Mouse (Mus musculus) E14TG2a.4 (cell line): ENCODE data around the gene Tent5c.

ENCODE experiments used
- CTCF ChIP-seq: conservative IDR thresholded peaks from 2 replicates; pipeline ENCODE4 v1.5.1; 2014; ENCODE audit warnings: low read length
- NANOG ChIP-seq: IDR thresholded peaks from 2 replicates; pipeline ENCODE4 v1.6.1; 2014; ENCODE audit warnings: borderline replicate concordance, low read length, mixed read lengths

DNA sequence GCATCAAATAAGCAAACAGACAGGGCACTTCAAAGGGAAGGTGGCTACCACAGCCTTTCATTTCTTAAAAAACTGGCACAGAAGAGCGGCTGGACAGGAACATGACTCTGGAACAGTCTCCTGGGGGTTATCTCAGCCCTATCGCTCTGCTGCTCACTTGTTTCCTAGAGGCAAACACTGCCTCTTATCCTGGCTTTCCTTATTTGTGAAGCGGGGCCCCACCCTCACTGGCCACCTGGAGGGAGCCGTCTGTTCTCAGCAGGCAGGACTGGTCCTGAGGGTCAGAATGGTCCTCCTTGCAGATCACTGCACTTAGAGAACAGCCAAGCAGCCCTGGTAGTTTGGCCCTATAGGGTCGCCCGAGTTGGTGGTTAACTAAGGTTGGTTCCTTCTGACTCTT, 61.6 kb downstream of the Tent5c start:
- TF ChIP-seq CTCF = no peak
- TF ChIP-seq NANOG = no peak
